Mouse (Mus musculus) layer of hippocampus, postnatal 10 days (tissue): ENCODE results near the gene Cnrip1. TPM values are rescaled to one million over a fixed set of nuclear protein-coding genes. Genes with fewer than 3 reads are reported as not detected.
A peak's percentile ranks its signal among the peaks of the same experiment; 100 is the strongest.

ENCODE experiments used
- DNase-seq, 2 experiments: peaks; one replicate each; pipeline ENCODE4 v3.0.0; 2021; ENCODE audit warnings: low spot score in 2 of 2
- total RNA-seq, 2 experiments: library from RNA; stranded (reverse); gene quantifications; 2 replicates each; pipeline ENCODE4 v1.2.3; 2021

Gene Cnrip1
- total RNA-seq, 2 experiments from 2014 or later, result 154 to 175 TPM

- peak; percentile 22 to 28 for DNase-seq
These were observed 55.5 kb downstream of the Cnrip1 start for GRCm38 (mm10) chr11:17106936-17107335.

DNA sequence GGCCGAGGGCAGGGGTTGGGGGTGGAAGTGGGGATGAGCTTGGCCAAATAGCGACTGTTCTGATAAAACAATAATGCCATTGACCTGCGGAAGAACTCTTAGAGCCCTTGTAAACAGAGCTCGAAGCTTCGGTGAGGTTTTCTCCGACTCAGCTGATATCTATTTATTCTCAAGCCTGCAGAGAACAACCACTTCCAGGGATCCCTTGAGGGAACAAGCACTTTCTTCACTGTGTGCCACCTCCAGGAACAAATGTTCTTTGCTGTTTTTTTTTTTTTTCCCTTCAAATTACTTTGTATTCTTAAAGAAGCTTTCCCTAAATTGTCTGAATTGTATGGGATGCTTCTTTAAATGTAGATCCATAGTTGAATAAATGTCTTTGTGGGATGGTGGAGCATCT, 56.0 kb downstream of the Cnrip1 start:
- no peak for DNase-seq

DNA sequence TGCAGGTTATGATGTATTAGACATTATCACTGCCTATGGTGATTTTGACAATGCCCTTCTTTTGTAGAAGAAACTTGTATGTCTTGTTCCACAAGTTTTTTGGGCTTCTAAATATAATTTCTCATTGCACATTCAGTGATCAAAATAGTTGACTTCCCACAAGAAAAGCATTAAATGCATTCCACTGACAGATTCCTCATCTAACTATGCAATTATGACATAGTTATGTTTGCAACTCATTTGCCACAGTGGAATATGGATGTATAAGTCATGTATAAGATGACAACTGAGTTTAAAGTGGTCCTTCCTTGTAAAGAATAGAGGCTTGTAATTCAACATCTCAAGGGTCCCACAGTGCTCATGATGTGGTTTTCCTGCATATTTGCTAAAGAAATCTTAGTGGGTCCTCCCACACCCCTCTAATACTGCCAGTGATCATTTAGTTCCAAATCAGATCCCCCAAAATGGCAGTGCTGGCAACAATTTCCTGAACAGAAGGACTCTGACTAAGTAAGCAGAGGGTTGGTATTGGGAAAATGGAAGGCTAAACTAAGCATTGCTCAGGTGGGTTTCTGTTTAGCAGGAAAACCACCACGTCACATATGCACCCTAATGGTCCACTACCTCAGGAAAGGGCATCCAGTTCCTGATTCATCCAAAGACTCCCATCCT, 61.2 kb downstream of the Cnrip1 start:
- peak in 1 of 2 experiments; percentile 17 for DNase-seq

GRCm38 (mm10) chr11:17126418-17126817, 75.0 kb downstream of the Cnrip1 start:
- no peak for DNase-seq

Other genes starting within 250 kb of the Cnrip1 start
- 1 to 10 TPM in 1 of 2 experiments, under 1 TPM in 1; 0.98 to 2.1 TPM for gene Fbxo48, start 100.2 kb upstream of the Cnrip1 start, total RNA-seq
- 1 to 10 TPM; 4.5 to 4.6 TPM for gene Plek, start 795 bp downstream of the Cnrip1 start, total RNA-seq
- 100 to 1,000 TPM; 423 to 437 TPM for gene Ppp3r1, start 107.7 kb downstream of the Cnrip1 start, total RNA-seq
- 1 to 10 TPM; 6.3 to 7.5 TPM for gene Wdr92, start 130.5 kb downstream of the Cnrip1 start, total RNA-seq
- 10 to 100 TPM; 35.0 to 36.0 TPM for gene Pno1, start 160.0 kb downstream of the Cnrip1 start, total RNA-seq
- 10 to 100 TPM; 68.0 to 80.1 TPM for gene C1d, start 206.0 kb downstream of the Cnrip1 start, total RNA-seq